Mouse (Mus musculus) heart, embryonic 14.5 days (tissue): Measurements from ENCODE around the gene Shisal1. TPM values are rescaled to one million over a fixed set of nuclear protein-coding genes. Genes with fewer than 3 reads are reported as not detected.
A peak's percentile ranks its signal among the peaks of the same experiment; 100 is the strongest.

Experiments used
- ATAC-seq: fragments of 200-750 bp; cut with Nextera tagmentation; 2 replicates; pipeline ENCODE4 v1.8.0; 2017; ENCODE audit warnings: low read depth, moderate TSS enrichment; ENCODE audit not compliant: insufficient number of reproducible peaks, insufficient read depth, low FRiP score
- H3K27ac ChIP-seq, 2 experiments: fragments of 200-500 bp in 1 of 2; fragments of 300-500 bp in 1 of 2; sonication (generic) in 1 of 2; replicated peaks in 1 of 2; 2 replicates each; pipeline ENCODE4 v1.5.1; 2012 to 2014; ENCODE audit warnings: low read depth in 2 of 2, low read length in 2 of 2, control low read depth in 1 of 2, mild to moderate bottlenecking in 1 of 2, mixed read lengths in 1 of 2; ENCODE audit not compliant: control insufficient read depth in 1 of 2, insufficient read depth in 1 of 2
- H3K27me3 ChIP-seq: fragments of 300-500 bp; sonication (generic); 2 replicates; pipeline ENCODE4 v1.6.1; 2014; ENCODE audit warnings: mild to moderate bottlenecking, low read length, control low read depth; ENCODE audit not compliant: control insufficient read depth, insufficient read depth
- H3K36me3 ChIP-seq: fragments of 300-500 bp; sonication (generic); 2 replicates; pipeline ENCODE4 v1.6.1; 2014; ENCODE audit warnings: mild to moderate bottlenecking, control low read depth, low read length, mixed read lengths; ENCODE audit not compliant: control insufficient read depth, insufficient read depth
- H3K4me1 ChIP-seq, 2 experiments: fragments of 200-500 bp in 1 of 2; fragments of 300-500 bp in 1 of 2; sonication (generic) in 1 of 2; 2 replicates each; pipeline ENCODE4 v1.6.1; 2012 to 2014; ENCODE audit warnings: low read length in 2 of 2, control low read depth in 1 of 2, mixed read lengths in 1 of 2; ENCODE audit not compliant: control insufficient read depth in 2 of 2, insufficient read depth in 2 of 2
- H3K4me2 ChIP-seq: fragments of 300-500 bp; sonication (generic); 2 replicates; pipeline ENCODE4 v1.6.1; 2014; ENCODE audit warnings: mild to moderate bottlenecking, low read length
- H3K4me3 ChIP-seq, 2 experiments: fragments of 200-500 bp in 1 of 2; fragments of 300-500 bp in 1 of 2; sonication (generic) in 1 of 2; 2 replicates each; pipeline ENCODE4 v1.5.1; 2012 to 2014; ENCODE audit warnings: low read length in 2 of 2, mild to moderate bottlenecking in 2 of 2, control low read depth in 1 of 2, low read depth in 1 of 2, moderate library complexity in 1 of 2; ENCODE audit not compliant: control insufficient read depth in 1 of 2, insufficient read depth in 1 of 2
- H3K9ac ChIP-seq: fragments of 300-500 bp; sonication (generic); 2 replicates; pipeline ENCODE4 v1.6.1; 2014; ENCODE audit warnings: mild to moderate bottlenecking, low read length
- H3K9me3 ChIP-seq: fragments of 300-500 bp; sonication (generic); 2 replicates; pipeline ENCODE4 v1.6.1; 2016; ENCODE audit warnings: low read length, control low read depth; ENCODE audit not compliant: control insufficient read depth
- WGBS: fragments of 180-500 bp; shearing (Covaris S2); extraction: QIAGEN DNeasy Blood & Tissue Kit; methylation state at CpG from one replicate; pipeline ENCODE4 v1.1.7; 2014; 5-methylcytosine and 5-hydroxymethylcytosine counted together
- polyA plus RNA-seq: library from polyadenylated mRNA; unstranded; fragments of >200 nt; fragmentation: Nextera tagmentation; extraction: Ambion mirVana; gene quantifications from 2 replicates; pipeline ENCODE4 v1.2.1, GENCODE M21; 2014

The Shisal1 gene
- polyA plus RNA-seq, 1 experiment from 2014 or later = 0.91 TPM

DNA sequence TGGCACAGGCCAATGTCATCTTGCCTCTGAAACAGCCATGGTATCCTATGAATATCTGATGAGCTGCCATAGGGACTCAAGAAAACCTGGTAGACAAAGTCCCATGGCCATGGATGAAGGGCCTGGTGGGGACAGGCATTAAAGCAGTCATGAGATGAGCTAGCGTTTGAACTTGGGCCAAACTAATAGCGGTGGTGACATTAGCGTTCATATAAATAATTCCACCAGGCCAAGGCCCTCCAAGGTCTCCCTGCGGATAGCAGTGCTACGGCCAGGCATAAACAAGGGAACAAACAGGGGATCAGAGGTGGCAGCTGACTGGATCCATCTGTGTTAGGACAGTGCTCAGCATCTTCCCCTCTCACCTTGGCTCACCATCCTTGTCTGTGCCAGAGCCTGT lies 21.2 kb downstream of the Shisal1 start:
- Histone ChIP-seq H3K36me3 (no peaks in the 10 kb centered on the region), H3K4me1 (peaks cover 7 to 10% of the 10 kb centered on the region in 2 experiments; a peak in 3 of 4 replicates), H3K27me3 (0 out of 2 replicates have a peak, but pooled peaks cover 3% of the 10 kb centered on the region), H3K27ac (no peak overlapping the region), H3K9me3 (no peaks in the 10 kb centered on the region), H3K4me2 (no peak overlapping the region), H3K4me3 (no peak overlapping the region), H3K9ac (no peak overlapping the region)
- 90% methylated on average over 5 of the region's 5 CpGs for WGBS
- ATAC-seq = no peak

DNA sequence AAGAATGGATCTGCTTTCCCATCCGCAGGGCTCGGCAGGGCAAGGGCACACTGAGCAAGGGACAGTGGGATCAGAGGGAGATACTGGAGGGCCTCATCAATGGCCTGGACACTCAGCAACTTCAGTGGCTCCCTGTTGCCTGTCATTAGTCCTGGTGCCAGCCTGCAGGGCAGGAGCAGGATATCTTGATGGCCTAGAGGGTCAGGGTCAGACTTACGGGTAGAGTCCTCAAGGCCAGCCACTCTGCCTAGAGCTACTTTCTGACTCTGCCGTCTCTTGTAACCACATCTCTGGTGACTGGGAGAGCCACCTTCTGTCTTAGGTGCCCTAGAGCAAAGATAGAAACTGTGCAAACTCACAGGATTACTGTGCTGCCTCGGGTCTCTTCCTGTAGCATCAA lies 23.1 kb downstream of the Shisal1 start:
- Histone ChIP-seq H3K27me3 (peaks cover 12% of the 10 kb centered on the region; the same call in 1 of the 2 replicates), H3K9ac (peak overlapping the region; percentile 27; the same call in 1 of the 2 replicates), H3K27ac (no peak overlapping the region), H3K4me3 (no peak overlapping the region), H3K9me3 (no peaks in the 10 kb centered on the region), H3K4me1 (peaks cover 7 to 8% of the 10 kb centered on the region in 2 experiments; a peak in 3 of 4 replicates), H3K4me2 (no peak overlapping the region), H3K36me3 (no peaks in the 10 kb centered on the region)
- ATAC-seq = no peak
- 58% methylated on average over 5 of the region's 5 CpGs for WGBS

- no peak overlapping the region for H3K4me2 ChIP-seq
- peaks cover 5 to 8% of the 10 kb centered on the region in 2 experiments for H3K4me1 ChIP-seq
- H3K36me3 ChIP-seq = no peaks in the 10 kb centered on the region
- H3K9ac ChIP-seq = no peak overlapping the region
- no peaks in the 10 kb centered on the region for H3K9me3 ChIP-seq
- no peak overlapping the region for H3K27ac ChIP-seq
- peaks cover 14% of the 10 kb centered on the region for H3K27me3 ChIP-seq
- H3K4me3 ChIP-seq = no peak overlapping the region
- WGBS = 40% methylated on average over 4 of the region's 4 CpGs
- ATAC-seq = no peak
Measured at GRCm38 (mm10) chr15:84418266-84418610, 28.7 kb downstream of the Shisal1 start.

DNA sequence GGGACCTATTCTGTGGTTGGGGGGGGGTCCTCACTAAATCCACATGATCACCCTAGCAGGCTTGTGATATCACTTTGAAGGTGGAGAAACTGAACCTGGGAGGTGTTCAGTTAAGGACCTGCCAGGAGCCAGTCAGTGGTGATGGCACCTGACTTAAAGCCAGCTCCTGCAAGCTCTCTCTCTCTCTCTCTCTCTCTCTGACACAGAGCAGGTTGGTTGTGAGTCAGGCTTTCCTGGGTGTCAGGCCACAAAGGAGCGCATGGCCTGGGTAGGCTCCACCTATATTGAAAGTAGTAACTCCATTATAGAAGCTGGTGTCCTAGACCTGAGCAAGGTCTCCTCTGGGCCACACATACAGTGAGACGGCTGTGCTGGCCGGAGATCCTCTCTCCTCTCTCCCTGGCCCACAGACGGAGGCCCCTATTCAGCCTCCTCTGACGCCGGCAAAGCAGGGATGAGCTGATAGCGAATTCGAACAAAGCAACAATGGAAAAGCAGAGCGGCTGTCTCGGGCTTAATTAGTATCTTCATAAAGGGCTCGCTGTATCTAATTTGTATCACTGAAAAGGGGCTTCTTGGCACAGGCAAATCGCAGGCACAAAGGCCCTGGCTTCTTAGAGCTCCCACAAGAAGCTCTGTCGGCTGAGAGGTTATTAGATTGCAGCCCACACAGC lies 29.2 kb downstream of the Shisal1 start:
- no peak overlapping the region for H3K27ac ChIP-seq
- peaks cover 5 to 8% of the 10 kb centered on the region in 2 experiments for H3K4me1 ChIP-seq
- H3K4me2 ChIP-seq = no peak overlapping the region
- ATAC-seq = no peak; the same call in 1 of the 2 replicates
- H3K36me3 ChIP-seq = no peaks in the 10 kb centered on the region
- H3K4me3 ChIP-seq = no peak overlapping the region
- H3K27me3 ChIP-seq = peaks cover 14% of the 10 kb centered on the region
- WGBS = 31% methylated on average over 13 of the region's 13 CpGs
- no peaks in the 10 kb centered on the region for H3K9me3 ChIP-seq
- H3K9ac ChIP-seq = no peak overlapping the region

DNA sequence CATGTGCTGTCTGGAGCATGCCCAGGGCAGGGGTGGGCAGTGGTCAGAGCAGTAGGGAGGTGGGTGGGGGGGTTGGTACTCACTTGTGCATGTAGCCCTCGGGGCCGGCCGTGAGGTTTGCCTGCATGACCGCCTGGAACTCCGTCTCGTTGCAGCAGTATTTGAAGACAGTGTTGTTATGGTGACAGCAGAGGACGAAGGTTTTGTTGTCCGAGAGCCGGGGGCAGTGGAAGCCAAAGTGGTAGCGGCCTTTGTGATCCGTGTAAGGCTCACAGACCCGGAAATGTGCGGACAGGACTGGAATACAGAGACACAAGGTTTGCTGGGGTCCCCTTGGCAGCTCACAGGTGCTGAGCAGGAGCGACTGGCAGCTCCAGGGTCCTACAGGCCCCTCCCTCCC lies 29.9 kb downstream of the Shisal1 start:
- peaks cover 5 to 8% of the 10 kb centered on the region in 2 experiments for H3K4me1 ChIP-seq
- no peak overlapping the region for H3K4me2 ChIP-seq
- H3K36me3 ChIP-seq = no peaks in the 10 kb centered on the region
- H3K27me3 ChIP-seq = peaks cover 14% of the 10 kb centered on the region
- WGBS = 77% methylated on average over 14 of the region's 14 CpGs
- no peak for ATAC-seq
- H3K9me3 ChIP-seq = no peaks in the 10 kb centered on the region
- H3K27ac ChIP-seq = no peak overlapping the region
- H3K4me3 ChIP-seq = no peak overlapping the region
- H3K9ac ChIP-seq = no peak overlapping the region

GRCm38 (mm10) chr15:84414040-84414848 lies 32.7 kb downstream of the Shisal1 start:
- ATAC-seq = no peak
- no peaks in the 10 kb centered on the region for H3K36me3 ChIP-seq
- no peak overlapping the region for H3K4me2 ChIP-seq
- peaks cover 5 to 8% of the 10 kb centered on the region in 2 experiments for H3K4me1 ChIP-seq
- WGBS = 23% methylated on average over 9 of the region's 9 CpGs
- no peak overlapping the region for H3K27ac ChIP-seq
- H3K9me3 ChIP-seq = no peaks in the 10 kb centered on the region
- H3K27me3 ChIP-seq = peaks cover 9% of the 10 kb centered on the region
- no peak overlapping the region for H3K4me3 ChIP-seq
- H3K9ac ChIP-seq = no peak overlapping the region

DNA sequence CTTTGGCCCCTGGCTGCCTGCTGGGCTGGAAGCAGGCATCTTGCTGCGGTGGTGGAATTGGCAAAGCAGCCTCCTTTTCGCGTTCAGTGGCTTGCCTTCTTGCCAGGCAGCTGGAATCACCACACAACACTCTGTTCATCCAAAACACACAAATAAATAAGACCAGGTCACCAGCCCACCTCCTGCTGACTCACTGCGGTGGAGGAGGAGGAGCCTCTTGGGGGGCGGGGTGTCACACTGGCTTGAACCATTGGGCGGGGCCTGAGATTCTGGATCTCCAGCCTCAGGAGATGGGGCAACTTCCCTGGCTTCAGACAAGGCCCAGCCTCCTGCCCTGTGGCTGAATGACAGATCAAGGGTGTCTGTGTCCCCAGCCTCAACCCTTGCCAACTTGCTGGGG lies 34.5 kb downstream of the Shisal1 start:
- Histone ChIP-seq H3K9ac (no peak overlapping the region), H3K27ac (no peak overlapping the region), H3K36me3 (no peaks in the 10 kb centered on the region), H3K9me3 (no peaks in the 10 kb centered on the region), H3K4me3 (no peak overlapping the region), H3K27me3 (no peaks in the 10 kb centered on the region; the same call in 1 of the 2 replicates), H3K4me2 (no peak overlapping the region), H3K4me1 (peaks cover 5 to 8% of the 10 kb centered on the region in 2 experiments)
- WGBS = 22% methylated on average over 6 of the region's 6 CpGs
- no peak for ATAC-seq
